Mouse (Mus musculus) liver, postnatal 0 days (tissue): Measurements from ENCODE around the gene Bap1.

ENCODE experiments used
- CTCF ChIP-seq: sonication (generic); IDR thresholded peaks from 2 replicates; pipeline ENCODE4 v1.5.1; 2016; ENCODE audit warnings: antibody characterized with exemption, low read depth
- EP300 ChIP-seq: IDR thresholded peaks from 2 replicates; pipeline ENCODE4 v1.6.1; 2016; ENCODE audit warnings: antibody characterized with exemption, low read depth, mild to moderate bottlenecking

DNA sequence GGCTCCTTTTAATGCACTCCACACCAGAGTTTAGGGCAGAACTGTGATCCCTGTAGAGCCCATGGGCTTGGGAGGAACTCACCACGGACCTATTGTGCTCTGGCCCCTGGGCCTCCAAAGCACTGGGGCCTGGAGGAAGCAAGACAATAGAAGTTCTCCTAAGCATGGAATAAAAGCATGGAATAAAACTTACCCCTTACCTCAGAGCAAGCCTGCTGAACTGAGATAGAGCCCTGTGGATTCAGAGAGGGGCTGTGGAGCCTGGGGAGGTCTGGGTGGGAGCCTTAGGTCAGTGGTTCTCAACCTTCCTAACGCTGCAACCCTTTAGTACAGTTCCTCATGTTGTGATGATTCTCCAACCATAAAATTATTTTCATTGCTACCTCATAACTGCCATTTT is 34.4 kb upstream of the Bap1 start, which contains the start of gene Nisch:
- TF ChIP-seq CTCF, result no peak
- no peak for TF ChIP-seq EP300
